Mouse (Mus musculus): ENCODE data around the gene Rcn2. TPM values are rescaled to one million over a fixed set of nuclear protein-coding genes. Genes with fewer than 3 reads are reported as not detected.

Rcn2 gene
- polyA plus RNA-seq, 1 experiment: 0.66 TPM

DNA sequence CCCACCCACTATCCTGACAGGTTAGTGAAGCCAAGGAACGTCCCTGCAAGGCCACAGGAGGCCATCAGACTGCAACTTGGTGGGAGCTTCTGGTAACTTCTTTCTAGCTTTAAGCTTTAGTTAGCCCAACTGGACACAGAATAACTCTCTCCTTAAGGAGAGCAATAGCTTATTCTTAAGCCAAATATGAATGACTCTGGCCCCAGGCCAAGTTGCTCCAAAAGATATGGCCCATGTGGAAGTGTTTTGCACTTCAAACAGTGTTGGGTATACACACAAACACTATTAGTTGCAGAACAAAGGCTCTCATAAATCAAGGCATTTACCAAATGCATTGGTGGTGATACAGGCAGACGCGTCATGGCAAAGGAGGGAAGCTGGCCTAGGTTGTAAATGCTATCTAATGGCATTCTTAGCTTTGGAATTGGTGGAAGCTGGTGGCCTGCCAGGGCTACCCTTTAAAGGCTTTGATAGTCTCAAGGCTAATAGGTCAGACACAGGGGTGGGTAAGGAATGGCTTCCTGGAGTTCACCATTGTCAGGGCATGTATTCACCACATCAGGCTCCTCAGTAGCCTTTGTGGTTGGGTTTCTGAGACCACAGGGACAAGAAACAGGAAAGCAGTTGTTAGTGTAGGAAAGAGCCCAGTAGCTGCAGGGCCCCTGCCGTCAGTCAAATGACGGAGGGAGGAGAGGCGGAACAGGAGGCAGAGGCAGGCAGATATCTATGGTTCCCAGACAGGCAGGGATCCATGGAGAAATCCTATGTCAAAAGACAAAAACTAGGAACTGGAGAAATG lies 64.8 kb downstream of the Rcn2 start:
- Histone ChIP-seq H3K4me3 (replicated peaks) (no peak overlapping the region), H3K27me3 (ENCODE audit: control insufficient read depth) (no peaks in the 10 kb centered on the region), H3K4me1 (ENCODE audit: control insufficient read depth) (no peaks in the 10 kb centered on the region), H3K36me3 (ENCODE audit: control insufficient read depth) (no peaks in the 10 kb centered on the region), H3K9me3 (ENCODE audit: control insufficient read depth, low read length) (no peaks in the 10 kb centered on the region)
- TF ChIP-seq TAL1 (IDR thresholded peaks at IDR 0.05; ENCODE audit: low read length): no peak
- TF ChIP-seq GATA1 (IDR thresholded peaks at IDR 0.05; ENCODE audit: low read length): no peak

DNA sequence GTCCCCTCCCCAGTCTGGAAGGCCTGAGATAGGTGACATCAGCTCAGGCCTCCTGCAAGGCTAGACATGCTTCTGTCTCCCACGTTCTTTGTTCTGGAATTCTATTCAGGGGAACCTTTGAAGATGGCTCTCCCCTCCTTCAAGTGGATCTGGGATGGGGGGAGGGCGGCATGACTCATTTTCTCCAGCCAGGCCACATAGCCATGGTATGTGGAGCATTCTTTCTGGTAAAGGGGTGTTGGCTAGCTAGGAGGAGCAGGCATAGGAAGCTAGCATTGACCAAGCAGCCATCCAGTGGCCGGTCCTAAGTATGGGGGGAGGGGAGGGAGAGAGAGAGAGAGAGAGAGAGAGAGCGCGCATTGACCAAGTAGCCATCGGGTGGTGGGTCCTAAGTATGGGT lies 65.9 kb downstream of the Rcn2 start:
- Histone ChIP-seq H3K9me3 (ENCODE audit: control insufficient read depth, low read length) (no peaks in the 10 kb centered on the region), H3K36me3 (ENCODE audit: control insufficient read depth) (no peaks in the 10 kb centered on the region), H3K27me3 (ENCODE audit: control insufficient read depth) (no peaks in the 10 kb centered on the region), H3K4me1 (ENCODE audit: control insufficient read depth) (no peaks in the 10 kb centered on the region), H3K4me3 (replicated peaks) (no peak overlapping the region)
- no peak for TF ChIP-seq GATA1 (IDR thresholded peaks at IDR 0.05; ENCODE audit: low read length)
- TF ChIP-seq TAL1 (IDR thresholded peaks at IDR 0.05; ENCODE audit: low read length): no peak

DNA sequence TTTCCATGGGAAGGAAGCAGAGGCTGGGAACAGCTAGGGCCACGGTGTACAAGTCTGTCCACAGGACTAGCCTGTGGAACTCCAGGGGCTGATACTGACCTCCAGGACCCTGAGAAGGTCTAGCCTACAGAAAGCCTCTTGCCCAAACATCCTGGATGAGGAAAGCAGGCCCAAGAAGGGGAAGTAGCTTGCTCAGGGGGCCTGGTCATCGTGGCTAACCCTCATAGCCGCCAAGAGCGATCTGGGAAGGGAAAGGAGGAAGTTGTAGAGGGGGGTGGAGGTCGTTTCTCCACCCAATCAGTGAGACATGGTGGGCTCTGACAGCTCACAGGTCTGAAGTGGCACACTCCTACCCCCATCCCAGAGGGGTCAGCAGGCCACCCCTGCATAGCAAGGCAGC lies 66.5 kb downstream of the Rcn2 start:
- H3K4me3 ChIP-seq (replicated peaks): no peak overlapping the region
- H3K4me1 ChIP-seq (ENCODE audit: control insufficient read depth): no peaks in the 10 kb centered on the region
- no peaks in the 10 kb centered on the region for H3K36me3 ChIP-seq (ENCODE audit: control insufficient read depth)
- no peaks in the 10 kb centered on the region for H3K27me3 ChIP-seq (ENCODE audit: control insufficient read depth)
- no peaks in the 10 kb centered on the region for H3K9me3 ChIP-seq (ENCODE audit: control insufficient read depth, low read length)
- TF ChIP-seq GATA1 (IDR thresholded peaks at IDR 0.05; ENCODE audit: low read length) (no peak), TAL1 (IDR thresholded peaks at IDR 0.05; ENCODE audit: low read length) (no peak)

Other genes with a start within 250 kb of the Rcn2 start
- 0.01 and 0.03 TPM in 2 replicates for gene Scaper, start 103.7 kb upstream of the Rcn2 start, polyA plus RNA-seq (2012)
- gene 4930563M21Rik, start 31.3 kb upstream of the Rcn2 start, polyA plus RNA-seq (2012): not detected in 2 replicates
- gene Pstpip1, start 48.1 kb downstream of the Rcn2 start, polyA plus RNA-seq (2012): 0.06 TPM in 1 of 2 replicates, not detected in the other
- 0.19 and 0.20 TPM in 2 replicates for gene Tspan3, start 123.6 kb downstream of the Rcn2 start, polyA plus RNA-seq (2012)

Data from erythroblast, embryonic 14.5 days (primary cell).